Mouse (Mus musculus) ES-E14 (cell line): ENCODE data around the gene Ski.

Source experiments
- CHD2 ChIP-seq: IDR thresholded peaks from 2 replicates; pipeline ENCODE4 v1.6.1; 2014; ENCODE audit warnings: mild to moderate bottlenecking, low read depth, low read length, inconsistent platforms
- HCFC1 ChIP-seq: IDR thresholded peaks from 2 replicates; pipeline ENCODE4 v1.6.1; 2012; ENCODE audit warnings: low read length, inconsistent platforms, borderline replicate concordance; ENCODE audit not compliant: insufficient read depth
- MAFK ChIP-seq: IDR thresholded peaks from 2 replicates; pipeline ENCODE4 v1.6.1; 2014; ENCODE audit warnings: mild to moderate bottlenecking, low read depth, low read length, inconsistent platforms; ENCODE audit not compliant: insufficient read depth
- ZC3H11A ChIP-seq: IDR thresholded peaks from 2 replicates; pipeline ENCODE4 v1.6.1; 2012; ENCODE audit warnings: low read depth, mild to moderate bottlenecking, inconsistent platforms, low read length, borderline replicate concordance
- ZNF384 ChIP-seq: IDR thresholded peaks from 2 replicates; pipeline ENCODE4 v1.6.1; 2012; ENCODE audit warnings: low read depth, low read length, inconsistent platforms

DNA sequence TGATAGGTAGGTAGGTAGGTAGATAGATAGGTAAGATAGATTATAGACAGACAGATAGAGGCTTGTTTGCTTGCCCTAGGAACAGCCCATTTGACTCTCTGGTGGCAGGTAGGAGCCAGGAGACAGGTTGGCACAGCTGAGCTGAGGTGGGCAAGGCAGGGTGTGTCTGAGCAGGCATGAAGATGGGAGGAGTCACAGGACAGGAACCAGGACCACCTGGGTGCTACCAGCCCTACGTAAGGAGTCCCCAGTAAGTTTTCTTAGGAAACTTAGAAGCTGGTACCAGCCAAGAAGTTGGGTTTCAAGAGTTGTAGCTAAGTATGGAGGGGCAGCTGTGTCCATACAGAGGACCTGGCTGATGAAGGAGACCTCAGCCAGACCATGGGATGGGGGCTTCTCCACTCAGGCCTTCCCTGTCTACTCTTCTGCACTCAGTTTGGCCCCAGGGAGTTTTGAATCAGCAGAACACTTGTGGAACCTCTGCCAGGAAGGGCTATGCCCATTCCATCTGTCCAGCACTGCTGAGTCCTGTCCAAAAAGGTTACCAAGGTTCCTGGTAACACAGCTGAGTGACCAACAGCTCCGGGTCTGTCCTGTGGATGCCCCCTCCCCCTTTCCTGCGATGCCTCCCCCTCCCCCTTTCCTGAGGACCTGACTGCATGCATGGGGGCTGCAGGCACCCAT is 68.9 kb downstream of the Ski start:
- TF ChIP-seq CHD2 (no peak), MAFK (no peak), ZNF384 (no peak), ZC3H11A (no peak), HCFC1 (no peak)
